Mouse (Mus musculus): ENCODE measurements around the gene Enah.

- TF ChIP-seq CTCF (IDR thresholded peaks at IDR 0.05; ENCODE audit: low read depth) = peak; percentile 72
- TF ChIP-seq EP300 (IDR thresholded peaks at IDR 0.05; ENCODE audit: low read depth) = no peak
Measured at GRCm38 (mm10) chr1:181881532-181881931, 138.3 kb downstream of the Enah start.

All from heart, postnatal 0 days (tissue).